In genomic region chr5:31138968-31139425, GRCm38 (mm10) we compare ENCODE assay signal across 10 mouse cellular contexts. TPM values are rescaled to one million over a fixed set of nuclear protein-coding genes. Genes with fewer than 3 reads are reported as not detected.
A peak's percentile ranks its signal among the peaks of the same experiment; 100 is the strongest.
DNase-seq lines count a peak whose midpoint lies in the region; ATAC-seq and TF ChIP-seq lines count a peak whose summit lies in the region.
"Had no signal": no experiment of that assay in that cellular context is flagged by ENCODE, and none has a peak within 500 bp of the region (broad histone marks: within the 10 kb centered on the region; RNA-seq: fewer than 3 reads in every experiment).

No protein-coding gene starts in this region.

- no peaks in the 10 kb centered on the region for H3K9me3 ChIP-seq in forebrain, embryonic 15.5 days
- H3K9me3 ChIP-seq in forebrain, embryonic 14.5 days (replicated peaks; ENCODE audit: control insufficient read depth, low read length), result no peaks in the 10 kb centered on the region
- H3K9me3 ChIP-seq in embryonic facial prominence, embryonic 15.5 days (replicated peaks), result no peaks in the 10 kb centered on the region
- H3K9me3 ChIP-seq in limb, embryonic 14.5 days (ENCODE audit: control insufficient read depth, low read length), result no peaks in the 10 kb centered on the region
- no peaks in the 10 kb centered on the region for H3K9me3 ChIP-seq in liver, embryonic 12.5 days (replicated peaks)

- no peak for DNase-seq in forebrain, embryonic 14.5 days (ENCODE audit: low spot score)
- DNase-seq in ES-CJ7 (ENCODE audit: low read depth, low spot score), result peak; percentile 74
- DNase-seq in limb, embryonic 14.5 days (ENCODE audit: low spot score), result peak; percentile 59
- DNase-seq in thymus, adult 2 months, result no peak
- DNase-seq in left cerebral cortex, postnatal 36 days (ENCODE audit: low spot score in 2 of 2), result no peak

- no peak for TF ChIP-seq CTCF in thymus, adult 2 months (IDR thresholded peaks at IDR 0.05; ENCODE audit: borderline replicate concordance, control insufficient read depth, extremely low read depth, insufficient read depth, low read length, poor library complexity)

- no peak for TF ChIP-seq POLR2A in limb, embryonic 14.5 days (IDR thresholded peaks at IDR 0.05; ENCODE audit: borderline replicate concordance, extremely low read depth, insufficient read depth, insufficient read length)
- no peak for TF ChIP-seq POLR2A in thymus, adult 2 months (IDR thresholded peaks at IDR 0.05; ENCODE audit: control insufficient read depth, extremely low read depth, insufficient read depth, low read length, poor library complexity)

- H3K36me3 ChIP-seq in forebrain, embryonic 15.5 days, result 0 out of 2 replicates have a peak, but pooled peaks cover 3% of the 10 kb centered on the region
- peaks cover 9% of the 10 kb centered on the region for H3K36me3 ChIP-seq in forebrain, embryonic 14.5 days (ENCODE audit: control insufficient read depth, insufficient read depth, low read length)
- peaks cover 15% of the 10 kb centered on the region for H3K36me3 ChIP-seq in embryonic facial prominence, embryonic 15.5 days
- peaks cover 12% of the 10 kb centered on the region; the same call in 1 of the 2 replicates for H3K36me3 ChIP-seq in limb, embryonic 14.5 days (ENCODE audit: control insufficient read depth, insufficient read depth, low read length)
- H3K36me3 ChIP-seq in liver, embryonic 12.5 days, result peaks cover 13% of the 10 kb centered on the region
- no peaks in the 10 kb centered on the region for H3K36me3 ChIP-seq in thymus, adult 2 months (ENCODE audit: control insufficient read depth, insufficient read depth, low read length)

- intact Hi-C loops in left cerebral cortex, postnatal 36 days (cut with DNase I), result no loop called here

- H3K9ac ChIP-seq in forebrain, embryonic 15.5 days (replicated peaks), result no peak overlapping the region
- H3K9ac ChIP-seq in forebrain, embryonic 14.5 days (ENCODE audit: low read length), result no peak overlapping the region
- no peak overlapping the region for H3K9ac ChIP-seq in embryonic facial prominence, embryonic 15.5 days
- no peak overlapping the region for H3K9ac ChIP-seq in limb, embryonic 14.5 days (ENCODE audit: low read depth, low read length, severe bottlenecking)
- H3K9ac ChIP-seq in liver, embryonic 12.5 days, result no peak overlapping the region

- H3K4me3 ChIP-seq in forebrain, embryonic 15.5 days, result no peak overlapping the region; the same call in 1 of the 2 replicates
- no peak overlapping the region for H3K4me3 ChIP-seq in forebrain, embryonic 14.5 days (ENCODE audit: low read depth, low read length)
- peak overlapping the region; percentile 4; the same call in 1 of the 2 replicates for H3K4me3 ChIP-seq in embryonic facial prominence, embryonic 15.5 days (replicated peaks)
- 0 out of 2 replicates have a peak overlapping the region, but pooled peaks have one; percentile 3 for H3K4me3 ChIP-seq in limb, embryonic 14.5 days (replicated peaks; ENCODE audit: low read length)
- H3K4me3 ChIP-seq in liver, embryonic 12.5 days, result no peak overlapping the region
- no peak overlapping the region for H3K4me3 ChIP-seq in thymus, adult 2 months (ENCODE audit: control insufficient read depth, insufficient read depth, low read length)

- no peak for ATAC-seq in forebrain, embryonic 15.5 days (replicated peaks)
- no peak for ATAC-seq in forebrain, embryonic 14.5 days
- no peak for ATAC-seq in embryonic facial prominence, embryonic 15.5 days (ENCODE audit: insufficient number of reproducible peaks, low FRiP score, low TSS enrichment, low read depth)
- no peak for ATAC-seq in limb, embryonic 14.5 days (ENCODE audit: low FRiP score, low read depth)
- ATAC-seq in liver, embryonic 12.5 days, result no peak

- WGBS in forebrain, embryonic 15.5 days, result 18% methylated on average over 9 of the region's 9 CpGs
- 9% methylated on average over 9 of the region's 9 CpGs for WGBS in forebrain, embryonic 14.5 days
- WGBS in embryonic facial prominence, embryonic 15.5 days, result 10% methylated on average over 9 of the region's 9 CpGs
- WGBS in limb, embryonic 14.5 days, result 15% methylated on average over 9 of the region's 9 CpGs
- WGBS in liver, embryonic 12.5 days (ENCODE audit: insufficient replicate concordance), result 11% methylated on average over 9 of the region's 9 CpGs
- WGBS in thymus, adult 2 months, result 19% methylated on average over 9 of the region's 9 CpGs

- no peak overlapping the region for H3K27ac ChIP-seq in forebrain, embryonic 15.5 days (replicated peaks)
- no peak overlapping the region for H3K27ac ChIP-seq in forebrain, embryonic 14.5 days (ENCODE audit: low read depth, low read length)
- no peak overlapping the region for H3K27ac ChIP-seq in embryonic facial prominence, embryonic 15.5 days (replicated peaks)
- no peak overlapping the region for H3K27ac ChIP-seq in limb, embryonic 14.5 days (replicated peaks; ENCODE audit: low read depth, low read length)
- no peak overlapping the region for H3K27ac ChIP-seq in liver, embryonic 12.5 days
- no peak overlapping the region for H3K27ac ChIP-seq in thymus, adult 2 months (ENCODE audit: control insufficient read depth, insufficient read depth, low read length)

- 0 out of 2 replicates have a peak overlapping the region, but pooled peaks have one; percentile 46 for H3K4me2 ChIP-seq in forebrain, embryonic 15.5 days (replicated peaks)
- H3K4me2 ChIP-seq in forebrain, embryonic 14.5 days (ENCODE audit: low read length), result no peak overlapping the region
- H3K4me2 ChIP-seq in embryonic facial prominence, embryonic 15.5 days (replicated peaks), result peak overlapping the region; percentile 27
- H3K4me2 ChIP-seq in limb, embryonic 14.5 days (replicated peaks; ENCODE audit: low read depth, low read length, severe bottlenecking), result no peak overlapping the region
- H3K4me2 ChIP-seq in liver, embryonic 12.5 days, result no peak overlapping the region

- peaks cover 21% of the 10 kb centered on the region for H3K4me1 ChIP-seq in forebrain, embryonic 15.5 days
- no peaks in the 10 kb centered on the region for H3K4me1 ChIP-seq in forebrain, embryonic 14.5 days (ENCODE audit: control insufficient read depth, insufficient read depth, low read length)
- H3K4me1 ChIP-seq in embryonic facial prominence, embryonic 15.5 days, result peaks cover 19% of the 10 kb centered on the region
- H3K4me1 ChIP-seq in limb, embryonic 14.5 days (ENCODE audit: control insufficient read depth, insufficient read depth, low read length), result no peaks in the 10 kb centered on the region
- H3K4me1 ChIP-seq in liver, embryonic 12.5 days, result no peaks in the 10 kb centered on the region
- H3K4me1 ChIP-seq in thymus, adult 2 months (replicated peaks; ENCODE audit: control insufficient read depth, insufficient read depth, low read length), result no peaks in the 10 kb centered on the region

- H3K27me3 ChIP-seq in forebrain, embryonic 15.5 days, result peaks cover 55% of the 10 kb centered on the region
- H3K27me3 ChIP-seq in forebrain, embryonic 14.5 days (replicated peaks; ENCODE audit: control insufficient read depth, insufficient read depth, low read length), result peaks cover 49% of the 10 kb centered on the region
- H3K27me3 ChIP-seq in embryonic facial prominence, embryonic 15.5 days, result peaks cover 58% of the 10 kb centered on the region
- H3K27me3 ChIP-seq in limb, embryonic 14.5 days (ENCODE audit: control insufficient read depth, insufficient read depth, low read length), result peaks cover 58% of the 10 kb centered on the region
- H3K27me3 ChIP-seq in liver, embryonic 12.5 days (replicated peaks), result peaks cover 62% of the 10 kb centered on the region
- H3K27me3 ChIP-seq in thymus, adult 2 months (ENCODE audit: control insufficient read depth, insufficient read depth, low read length), result peaks cover 27% of the 10 kb centered on the region

RNA-seq across cellular contexts. Expression of gene Ucn, which starts 0.4 kb away (rescaled TPM):
- polyA plus RNA-seq in forebrain, embryonic 15.5 days (2015; fragmentation: Nextera tagmentation; extraction: Ambion mirVana), result not detected in 2 replicates
- not detected in 2 replicates for polyA plus RNA-seq in forebrain, embryonic 14.5 days (2014; fragmentation: Nextera tagmentation; extraction: Ambion mirVana)
- polyA plus RNA-seq in embryonic facial prominence, embryonic 15.5 days (2015; fragmentation: Nextera tagmentation; extraction: Ambion mirVana), result not detected in 2 replicates
- 0.16 TPM in 1 of 2 replicates, not detected in the other for polyA plus RNA-seq in limb, embryonic 14.5 days (2012; rRNA removed)
- polyA plus RNA-seq in limb, embryonic 14.5 days (2014; fragmentation: Nextera tagmentation; extraction: Ambion mirVana), result 0.46 TPM in 1 of 2 replicates, not detected in the other
- polyA plus RNA-seq in liver, embryonic 12.5 days (2016; fragmentation: Nextera tagmentation; extraction: Ambion mirVana), result not detected in 2 replicates
- polyA plus RNA-seq in thymus, adult 2 months (2012; rRNA removed), result not detected in 2 replicates
- 1 to 10 TPM in 1 of 2 experiments, not detected in 1; 2.4 TPM for total RNA-seq in left cerebral cortex, postnatal 36 days (2021)
- total RNA-seq: common myeloid progenitor, adult 5-6 weeks had no signal
- polyA plus RNA-seq: liver, embryonic 16.5 days had no signal

RNA-seq across cellular contexts. Expression of gene Mpv17, which starts 15.1 kb away (rescaled TPM):
- 54.6 and 54.8 TPM in 2 replicates for polyA plus RNA-seq in forebrain, embryonic 15.5 days (2015; fragmentation: Nextera tagmentation; extraction: Ambion mirVana)
- 36.6 and 37.4 TPM in 2 replicates for polyA plus RNA-seq in forebrain, embryonic 14.5 days (2014; fragmentation: Nextera tagmentation; extraction: Ambion mirVana)
- polyA plus RNA-seq in embryonic facial prominence, embryonic 15.5 days (2015; fragmentation: Nextera tagmentation; extraction: Ambion mirVana), result 67.3 and 73.4 TPM in 2 replicates
- polyA plus RNA-seq in limb, embryonic 14.5 days (2012; rRNA removed), result 78.5 and 103 TPM in 2 replicates
- polyA plus RNA-seq in limb, embryonic 14.5 days (2014; fragmentation: Nextera tagmentation; extraction: Ambion mirVana), result 49.4 and 61.8 TPM in 2 replicates
- polyA plus RNA-seq in liver, embryonic 12.5 days (2016; fragmentation: Nextera tagmentation; extraction: Ambion mirVana), result 25.8 and 27.0 TPM in 2 replicates
- polyA plus RNA-seq in thymus, adult 2 months (2012; rRNA removed), result 43.8 and 55.8 TPM in 2 replicates
- total RNA-seq in left cerebral cortex, postnatal 36 days (2021), result 10 to 100 TPM; 46.2 to 50.8 TPM

RNA-seq across cellular contexts. Expression of gene Trim54, which starts 22.5 kb away (rescaled TPM):
- polyA plus RNA-seq in forebrain, embryonic 15.5 days (2015; fragmentation: Nextera tagmentation; extraction: Ambion mirVana), result not detected in 2 replicates
- polyA plus RNA-seq in forebrain, embryonic 14.5 days (2014; fragmentation: Nextera tagmentation; extraction: Ambion mirVana), result not detected in 2 replicates
- polyA plus RNA-seq in embryonic facial prominence, embryonic 15.5 days (2015; fragmentation: Nextera tagmentation; extraction: Ambion mirVana), result 10.2 and 13.7 TPM in 2 replicates
- 8.1 and 8.7 TPM in 2 replicates for polyA plus RNA-seq in limb, embryonic 14.5 days (2012; rRNA removed)
- polyA plus RNA-seq in limb, embryonic 14.5 days (2014; fragmentation: Nextera tagmentation; extraction: Ambion mirVana), result 4.9 and 6.2 TPM in 2 replicates
- 0.12 TPM in 1 of 2 replicates, not detected in the other for polyA plus RNA-seq in liver, embryonic 12.5 days (2016; fragmentation: Nextera tagmentation; extraction: Ambion mirVana)
- polyA plus RNA-seq in thymus, adult 2 months (2012; rRNA removed), result 0.92 and 9.3 TPM in 2 replicates
- total RNA-seq in left cerebral cortex, postnatal 36 days (2021), result 1 to 10 TPM; 1.4 to 2.8 TPM
- total RNA-seq: common myeloid progenitor, adult 5-6 weeks had no signal

RNA-seq across cellular contexts. Expression of gene Slc30a3, which starts 31.0 kb away (rescaled TPM):
- polyA plus RNA-seq in forebrain, embryonic 15.5 days (2015; fragmentation: Nextera tagmentation; extraction: Ambion mirVana), result 1.5 and 2.2 TPM in 2 replicates
- 2.0 TPM in 2 replicates for polyA plus RNA-seq in forebrain, embryonic 14.5 days (2014; fragmentation: Nextera tagmentation; extraction: Ambion mirVana)
- 0.60 and 0.92 TPM in 2 replicates for polyA plus RNA-seq in embryonic facial prominence, embryonic 15.5 days (2015; fragmentation: Nextera tagmentation; extraction: Ambion mirVana)
- polyA plus RNA-seq in limb, embryonic 14.5 days (2012; rRNA removed), result 0.82 and 0.86 TPM in 2 replicates
- 0.53 and 0.91 TPM in 2 replicates for polyA plus RNA-seq in limb, embryonic 14.5 days (2014; fragmentation: Nextera tagmentation; extraction: Ambion mirVana)
- polyA plus RNA-seq in liver, embryonic 12.5 days (2016; fragmentation: Nextera tagmentation; extraction: Ambion mirVana), result 0.26 and 0.48 TPM in 2 replicates
- 0.48 and 0.77 TPM in 2 replicates for polyA plus RNA-seq in thymus, adult 2 months (2012; rRNA removed)
- total RNA-seq in left cerebral cortex, postnatal 36 days (2021), result 100 to 1,000 TPM; 155 to 159 TPM
- total RNA-seq: common myeloid progenitor, adult 5-6 weeks had no signal

RNA-seq across cellular contexts. Expression of gene Dnajc5g, which starts 32.9 kb away (rescaled TPM):
- not detected in 2 replicates for polyA plus RNA-seq in forebrain, embryonic 15.5 days (2015; fragmentation: Nextera tagmentation; extraction: Ambion mirVana)
- polyA plus RNA-seq in forebrain, embryonic 14.5 days (2014; fragmentation: Nextera tagmentation; extraction: Ambion mirVana), result not detected in 2 replicates
- not detected in 2 replicates for polyA plus RNA-seq in embryonic facial prominence, embryonic 15.5 days (2015; fragmentation: Nextera tagmentation; extraction: Ambion mirVana)
- polyA plus RNA-seq in limb, embryonic 14.5 days (2012; rRNA removed), result not detected in 2 replicates
- not detected in 2 replicates for polyA plus RNA-seq in limb, embryonic 14.5 days (2014; fragmentation: Nextera tagmentation; extraction: Ambion mirVana)
- not detected in 2 replicates for polyA plus RNA-seq in liver, embryonic 12.5 days (2016; fragmentation: Nextera tagmentation; extraction: Ambion mirVana)
- polyA plus RNA-seq in thymus, adult 2 months (2012; rRNA removed), result not detected in 2 replicates
- total RNA-seq in left cerebral cortex, postnatal 36 days (2021), result not detected
- total RNA-seq: common myeloid progenitor, adult 5-6 weeks had no signal
- polyA plus RNA-seq: liver, embryonic 16.5 days had no signal

Comparison
In these comparisons a context has a peak if more than half of its experiments do, and no peak if none do; other contexts are left out.
1. H3K4me2 ChIP-seq: peak in forebrain, embryonic 15.5 days (single experiment) and embryonic facial prominence, embryonic 15.5 days (single experiment); none in forebrain, embryonic 14.5 days (single experiment), limb, embryonic 14.5 days (single experiment) and liver, embryonic 12.5 days (single experiment).
2. H3K4me3 ChIP-seq: peak in embryonic facial prominence, embryonic 15.5 days (single experiment) and limb, embryonic 14.5 days (single experiment); none in forebrain, embryonic 15.5 days (single experiment), forebrain, embryonic 14.5 days (single experiment), liver, embryonic 12.5 days (single experiment) and thymus, adult 2 months (single experiment).
3. DNase-seq: peak in ES-CJ7 (single experiment) and limb, embryonic 14.5 days (single experiment); none in forebrain, embryonic 14.5 days (single experiment), thymus, adult 2 months (single experiment) and left cerebral cortex, postnatal 36 days (0 of 2).